Mouse (Mus musculus): Measurements from ENCODE around the gene Gm49388.

DNA sequence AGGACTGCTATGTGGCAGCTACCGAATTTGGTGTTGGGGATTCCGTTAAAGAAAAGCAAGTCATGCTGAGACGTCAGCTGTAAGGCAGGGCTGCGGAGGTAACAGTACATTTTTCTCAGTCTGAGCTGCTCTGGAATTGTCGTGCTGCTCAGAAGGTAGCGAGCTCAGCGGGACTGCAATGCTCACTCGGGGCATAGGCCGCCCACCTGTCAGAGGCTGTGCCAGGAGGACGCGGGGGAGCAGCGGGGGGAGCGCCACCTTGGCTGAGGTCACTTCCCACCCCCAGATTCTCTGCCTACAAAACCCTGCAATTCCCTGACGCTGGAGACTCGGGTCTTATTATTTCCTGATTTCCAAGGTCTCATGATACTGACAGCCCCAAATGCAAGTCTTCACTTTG is 55.5 kb downstream of the Gm49388 start:
- TF ChIP-seq CTCF (IDR thresholded peaks at IDR 0.05; ENCODE audit: low read depth), result no peak
- TF ChIP-seq EP300 (optimal IDR thresholded peaks at IDR 0.05), result no peak
